Mouse (Mus musculus) liver, postnatal 0 days (tissue): ENCODE measurements around the gene Trim47. TPM values are rescaled to one million over a fixed set of nuclear protein-coding genes. Genes with fewer than 3 reads are reported as not detected.

Source experiments
- ATAC-seq: fragments of 200-750 bp; cut with Nextera tagmentation; 2 replicates; pipeline ENCODE4 v1.8.0; 2017; ENCODE audit warnings: mild to moderate bottlenecking, moderate library complexity
- DNase-seq: peaks from one replicate; pipeline ENCODE4 v3.0.0-alpha.2; 2016
- H3K27ac ChIP-seq: fragments of 300-500 bp; sonication (generic); 2 replicates; pipeline ENCODE4 v1.5.1; 2014; ENCODE audit warnings: antibody characterized with exemption, moderate library complexity, mild to moderate bottlenecking, low read depth
- H3K27me3 ChIP-seq: fragments of 300-500 bp; sonication (generic); 2 replicates; pipeline ENCODE4 v1.6.1; 2014; ENCODE audit warnings: low read length, control low read depth, mixed read lengths; ENCODE audit not compliant: insufficient read depth
- H3K36me3 ChIP-seq: fragments of 300-500 bp; sonication (generic); replicated peaks from 2 replicates; pipeline ENCODE4 v1.6.1; 2014; ENCODE audit warnings: mild to moderate bottlenecking, control low read depth, low read length, moderate library complexity, mixed read lengths; ENCODE audit not compliant: insufficient read depth
- H3K4me1 ChIP-seq: fragments of 300-500 bp; sonication (generic); 2 replicates; pipeline ENCODE4 v1.6.1; 2014; ENCODE audit warnings: antibody characterized with exemption, mild to moderate bottlenecking, control low read depth; ENCODE audit not compliant: insufficient read depth
- H3K4me2 ChIP-seq: fragments of 300-500 bp; sonication (generic); 2 replicates; pipeline ENCODE4 v1.6.1; 2014; ENCODE audit warnings: low read depth, mild to moderate bottlenecking, low read length, moderate library complexity, mixed read lengths
- H3K4me3 ChIP-seq: fragments of 300-500 bp; sonication (generic); 2 replicates; pipeline ENCODE4 v1.5.1; 2014; ENCODE audit warnings: low read depth, low read length
- H3K9ac ChIP-seq: fragments of 300-500 bp; sonication (generic); replicated peaks from 2 replicates; pipeline ENCODE4 v1.6.1; 2014; ENCODE audit warnings: mild to moderate bottlenecking, moderate library complexity
- H3K9me3 ChIP-seq: fragments of 300-500 bp; sonication (generic); 2 replicates; pipeline ENCODE4 v1.6.1; 2016; ENCODE audit warnings: mild to moderate bottlenecking, control low read depth, low read length, mixed read lengths
- CTCF ChIP-seq: sonication (generic); IDR thresholded peaks from 2 replicates; pipeline ENCODE4 v1.5.1; 2016; ENCODE audit warnings: antibody characterized with exemption, low read depth
- EP300 ChIP-seq: IDR thresholded peaks from 2 replicates; pipeline ENCODE4 v1.6.1; 2016; ENCODE audit warnings: antibody characterized with exemption, low read depth, mild to moderate bottlenecking
- WGBS: fragments of 180-500 bp; shearing (Covaris S2); extraction: QIAGEN DNeasy Blood & Tissue Kit; methylation state at CpG from one replicate; pipeline ENCODE4 v1.1.7; 2014; ENCODE audit not compliant: insufficient replicate concordance; 5-methylcytosine and 5-hydroxymethylcytosine counted together
- polyA plus RNA-seq: library from polyadenylated mRNA; unstranded; fragments of >200 nt; fragmentation: Nextera tagmentation; extraction: Ambion mirVana; gene quantifications from 2 replicates; pipeline ENCODE4 v1.2.1, GENCODE M21; 2015

Trim47 gene
- polyA plus RNA-seq, 1 experiment from 2014 or later, result 5.7 TPM

DNA sequence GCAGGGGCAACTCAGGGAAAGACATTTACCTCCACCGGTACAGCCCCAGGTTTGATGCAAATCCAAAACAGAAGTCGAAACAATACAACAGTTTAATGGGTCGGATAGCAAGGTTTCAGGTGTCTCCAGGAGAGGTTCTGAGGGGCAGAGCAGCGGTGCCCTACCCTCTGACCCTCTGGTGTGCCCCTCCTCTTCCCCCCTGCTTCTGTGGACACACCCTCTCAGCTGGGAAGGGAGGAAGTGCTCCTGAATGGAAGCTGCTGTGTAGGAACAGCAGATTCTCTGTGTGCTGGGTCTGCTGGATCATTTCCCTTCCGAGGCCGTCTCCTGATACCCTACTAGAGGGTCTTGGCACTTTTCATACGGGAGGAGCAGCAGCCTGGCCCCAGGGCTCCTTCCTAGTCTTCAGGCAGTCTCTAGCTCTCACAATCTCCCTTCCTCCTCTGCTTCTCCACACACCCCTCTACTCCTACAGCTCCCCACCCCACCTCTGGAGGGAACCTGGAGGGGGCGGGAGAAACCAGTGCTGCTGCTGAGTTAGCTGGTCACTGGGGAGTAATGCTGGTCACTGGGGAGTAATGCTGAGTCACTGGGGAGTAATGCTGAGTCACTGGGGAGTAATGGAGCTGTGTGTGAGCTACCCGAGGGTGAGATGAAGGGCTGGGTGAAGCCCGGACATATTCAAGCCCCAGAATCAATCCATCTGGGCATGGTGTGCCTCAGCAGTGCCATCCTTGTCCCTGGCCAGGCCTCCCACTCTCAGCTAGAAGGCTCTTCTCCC, 15.4 kb upstream of the Trim47 start:
- H3K36me3 ChIP-seq, result peaks cover 6% of the 10 kb centered on the region; the same call in 1 of the 2 replicates
- no peak overlapping the region for H3K4me2 ChIP-seq
- no peak overlapping the region for H3K4me3 ChIP-seq
- 65% methylated on average over 10 of the region's 10 CpGs for WGBS
- peak; percentile 16; the same call in 1 of the 2 replicates for ATAC-seq
- no peaks in the 10 kb centered on the region for H3K9me3 ChIP-seq
- peaks cover 31% of the 10 kb centered on the region for H3K4me1 ChIP-seq
- peak; percentile 74 for DNase-seq
- peak overlapping the region; percentile 58 for H3K27ac ChIP-seq
- no peak overlapping the region for H3K9ac ChIP-seq
- TF ChIP-seq EP300, result peak; percentile 65
- no peak; the same call in 1 of the 2 replicates for TF ChIP-seq CTCF
- H3K27me3 ChIP-seq, result no peaks in the 10 kb centered on the region

DNA sequence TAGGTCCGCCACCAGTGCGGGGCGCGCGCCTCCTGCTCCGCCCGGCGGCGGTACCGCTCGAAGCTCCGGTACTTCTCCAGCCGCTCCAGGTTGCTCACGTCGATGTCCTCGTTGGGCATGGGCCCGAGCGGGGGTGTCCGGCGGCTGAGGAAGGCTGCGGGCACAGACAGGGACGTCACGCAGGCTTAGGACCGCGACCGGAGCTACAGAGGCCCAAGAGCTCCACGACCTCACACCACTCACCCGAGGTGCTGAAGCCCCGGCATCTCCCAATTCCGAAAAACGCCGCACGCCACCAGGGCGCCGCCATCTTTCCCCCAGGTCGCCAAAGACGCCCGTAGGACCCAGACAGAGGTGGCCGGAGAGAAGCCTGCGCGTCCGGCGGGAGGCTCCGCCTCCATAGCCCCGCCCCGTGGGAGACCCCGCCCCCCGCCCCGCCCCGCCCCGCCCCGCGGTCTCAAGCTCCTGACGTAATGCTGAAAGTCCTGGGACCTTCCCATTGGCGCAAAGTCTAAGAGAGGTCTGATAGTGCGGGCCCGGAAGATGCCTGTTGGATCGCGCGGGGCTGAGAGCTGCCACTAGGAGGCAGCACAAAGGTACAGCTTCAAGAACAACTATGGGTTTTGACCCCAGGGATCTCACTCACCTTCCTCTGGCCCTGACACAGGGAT, 11.6 kb upstream of the Trim47 start, which contains the start of gene Mrpl38:
Gene Mrpl38 (minus strand): TSS at position 401 of the 671 bp plus-strand sequence.
- Histone ChIP-seq H3K4me2 (peak within 1 kb of the TSS; percentile 77), H3K4me3 (peak within 1 kb of the TSS; percentile 69), H3K9ac (peak within 1 kb of the TSS; percentile 76), H3K4me1 (peaks cover 31% of the 10 kb centered on the region), H3K36me3 (peaks cover 11% of the 10 kb centered on the region), H3K27me3 (no peaks in the 10 kb centered on the region), H3K27ac (peak within 1 kb of the TSS; percentile 56), H3K9me3 (no peaks in the 10 kb centered on the region)
- TF ChIP-seq EP300 (no peak), CTCF (peak; percentile 92)
- under 1% methylated on average over 58 of the region's 60 CpGs for WGBS
- ATAC-seq (peak; percentile 94), DNase-seq (peak; percentile 98)

- ATAC-seq, result peak; percentile 0; the same call in 1 of the 2 replicates
- no peaks in the 10 kb centered on the region for H3K9me3 ChIP-seq
- H3K4me1 ChIP-seq, result peaks cover 26% of the 10 kb centered on the region
- peak overlapping the region; percentile 69 for H3K4me3 ChIP-seq
- H3K27ac ChIP-seq, result peak overlapping the region; percentile 41
- no peaks in the 10 kb centered on the region for H3K27me3 ChIP-seq
- H3K9ac ChIP-seq, result peak overlapping the region; percentile 76
- H3K36me3 ChIP-seq, result peaks cover 13% of the 10 kb centered on the region
- WGBS, result 2% methylated on average over 20 of the region's 20 CpGs
- DNase-seq, result no peak
- peak overlapping the region; percentile 77 for H3K4me2 ChIP-seq
- TF ChIP-seq EP300 (no peak), CTCF (no peak)
Observed at GRCm38 (mm10) chr11:116138096-116138467, 11.1 kb upstream of the Trim47 start.

DNA sequence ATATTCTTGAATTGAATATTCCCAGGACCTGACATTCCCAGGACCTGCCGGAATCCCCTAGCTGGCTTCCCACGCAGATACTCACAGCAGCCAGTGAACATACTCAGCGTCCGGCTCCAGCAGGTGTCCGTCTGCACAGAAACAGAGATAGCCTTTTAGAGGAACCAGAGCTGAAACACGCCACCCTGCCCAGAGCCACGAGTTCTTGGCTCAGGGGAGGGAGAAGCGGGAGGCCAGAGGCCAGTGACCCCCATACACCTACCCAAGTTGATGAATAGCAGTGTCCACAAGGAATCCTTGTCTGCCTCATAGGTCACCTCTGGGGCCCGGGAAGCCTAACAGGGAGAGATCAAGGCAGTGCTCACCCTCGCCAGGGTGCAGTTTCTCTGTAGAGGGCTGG, 7.2 kb upstream of the Trim47 start:
- no peak for TF ChIP-seq EP300
- no peak for TF ChIP-seq CTCF
- DNase-seq (no peak), ATAC-seq (no peak)
- Histone ChIP-seq H3K4me2 (no peak overlapping the region), H3K9me3 (no peaks in the 10 kb centered on the region), H3K27me3 (no peaks in the 10 kb centered on the region), H3K36me3 (peaks cover 16% of the 10 kb centered on the region), H3K4me3 (no peak overlapping the region), H3K9ac (no peak overlapping the region), H3K4me1 (peaks cover 32% of the 10 kb centered on the region), H3K27ac (no peak overlapping the region)
- 89% methylated on average over 10 of the region's 10 CpGs for WGBS

- H3K9me3 ChIP-seq, result no peaks in the 10 kb centered on the region
- H3K36me3 ChIP-seq, result peaks cover 16% of the 10 kb centered on the region
- DNase-seq (no peak), ATAC-seq (no peak)
- H3K27me3 ChIP-seq, result no peaks in the 10 kb centered on the region
- no peak overlapping the region for H3K9ac ChIP-seq
- no peak overlapping the region for H3K4me3 ChIP-seq
- no peak overlapping the region for H3K27ac ChIP-seq
- no peak overlapping the region for H3K4me2 ChIP-seq
- no peak for TF ChIP-seq CTCF
- 68% methylated on average over 5 of the region's 5 CpGs for WGBS
- H3K4me1 ChIP-seq, result peaks cover 29% of the 10 kb centered on the region
Observed at GRCm38 (mm10) chr11:116133497-116133896, 6.5 kb upstream of the Trim47 start.
